Mouse (Mus musculus): ENCODE results near the gene Ap3b1. TPM values are rescaled to one million over a fixed set of nuclear protein-coding genes. Genes with fewer than 3 reads are reported as not detected.

Ap3b1 gene
- polyA plus RNA-seq, 1 experiment, result 79.3 TPM

- H3K9ac ChIP-seq (ENCODE audit: low read depth, poor library complexity, severe bottlenecking), result no peak overlapping the region
- H3K4me1 ChIP-seq (ENCODE audit: control insufficient read depth, insufficient read depth, low read length), result peaks cover 2% of the 10 kb centered on the region
- no peaks in the 10 kb centered on the region for H3K27me3 ChIP-seq (ENCODE audit: control insufficient read depth, insufficient read depth, low read length, poor library complexity, severe bottlenecking)
- H3K4me3 ChIP-seq (ENCODE audit: low read depth, low read length), result no peak overlapping the region
- H3K27ac ChIP-seq (ENCODE audit: insufficient read depth, low read length), result no peak overlapping the region
- H3K36me3 ChIP-seq (ENCODE audit: control insufficient read depth, insufficient read depth, low read length, poor library complexity, severe bottlenecking), result peaks cover 10% of the 10 kb centered on the region
- TF ChIP-seq EP300 (IDR thresholded peaks at IDR 0.05; ENCODE audit: insufficient read depth, low read depth, low read length), result no peak
- no peak for TF ChIP-seq CTCF (IDR thresholded peaks at IDR 0.05; ENCODE audit: low read depth, low read length)
- TF ChIP-seq POLR2A (IDR thresholded peaks at IDR 0.05; ENCODE audit: insufficient read depth, low read length), result no peak
- no peaks in the 10 kb centered on the region for H3K9me3 ChIP-seq (replicated peaks; ENCODE audit: control insufficient read depth, insufficient read depth, low read length, poor library complexity, severe bottlenecking)
Measured at GRCm38 (mm10) chr13:94395763-94396162, 37.0 kb downstream of the Ap3b1 start.

GRCm38 (mm10) chr13:94396392-94396920, 37.7 kb downstream of the Ap3b1 start:
- no peak overlapping the region for H3K4me3 ChIP-seq (ENCODE audit: low read depth, low read length)
- H3K9me3 ChIP-seq (replicated peaks; ENCODE audit: control insufficient read depth, insufficient read depth, low read length, poor library complexity, severe bottlenecking), result no peaks in the 10 kb centered on the region
- no peaks in the 10 kb centered on the region for H3K27me3 ChIP-seq (ENCODE audit: control insufficient read depth, insufficient read depth, low read length, poor library complexity, severe bottlenecking)
- TF ChIP-seq CTCF (IDR thresholded peaks at IDR 0.05; ENCODE audit: low read depth, low read length) (no peak), POLR2A (IDR thresholded peaks at IDR 0.05; ENCODE audit: insufficient read depth, low read length) (no peak), EP300 (IDR thresholded peaks at IDR 0.05; ENCODE audit: insufficient read depth, low read depth, low read length) (no peak)
- peaks cover 10% of the 10 kb centered on the region for H3K36me3 ChIP-seq (ENCODE audit: control insufficient read depth, insufficient read depth, low read length, poor library complexity, severe bottlenecking)
- no peak overlapping the region for H3K9ac ChIP-seq (ENCODE audit: low read depth, poor library complexity, severe bottlenecking)
- peaks cover 2% of the 10 kb centered on the region for H3K4me1 ChIP-seq (ENCODE audit: control insufficient read depth, insufficient read depth, low read length)
- H3K27ac ChIP-seq (ENCODE audit: insufficient read depth, low read length), result no peak overlapping the region

GRCm38 (mm10) chr13:94398568-94399374, 40.0 kb downstream of the Ap3b1 start:
- peaks cover 2% of the 10 kb centered on the region for H3K4me1 ChIP-seq (ENCODE audit: control insufficient read depth, insufficient read depth, low read length)
- TF ChIP-seq EP300 (IDR thresholded peaks at IDR 0.05; ENCODE audit: insufficient read depth, low read depth, low read length) (no peak), CTCF (IDR thresholded peaks at IDR 0.05; ENCODE audit: low read depth, low read length) (no peak), POLR2A (IDR thresholded peaks at IDR 0.05; ENCODE audit: insufficient read depth, low read length) (no peak)
- no peak overlapping the region for H3K9ac ChIP-seq (ENCODE audit: low read depth, poor library complexity, severe bottlenecking)
- H3K4me3 ChIP-seq (ENCODE audit: low read depth, low read length), result no peak overlapping the region
- H3K9me3 ChIP-seq (replicated peaks; ENCODE audit: control insufficient read depth, insufficient read depth, low read length, poor library complexity, severe bottlenecking), result no peaks in the 10 kb centered on the region
- no peaks in the 10 kb centered on the region for H3K27me3 ChIP-seq (ENCODE audit: control insufficient read depth, insufficient read depth, low read length, poor library complexity, severe bottlenecking)
- H3K36me3 ChIP-seq (ENCODE audit: control insufficient read depth, insufficient read depth, low read length, poor library complexity, severe bottlenecking), result peaks cover 17% of the 10 kb centered on the region; the same call in 1 of the 2 replicates
- H3K27ac ChIP-seq (ENCODE audit: insufficient read depth, low read length), result no peak overlapping the region

- Histone ChIP-seq H3K36me3 (ENCODE audit: control insufficient read depth, insufficient read depth, low read length, poor library complexity, severe bottlenecking) (peaks cover 17% of the 10 kb centered on the region), H3K4me3 (ENCODE audit: low read depth, low read length) (no peak overlapping the region)
Measured at GRCm38 (mm10) chr13:94400465-94400864, 41.7 kb downstream of the Ap3b1 start.

GRCm38 (mm10) chr13:94423600-94423999, 64.8 kb downstream of the Ap3b1 start:
- no peaks in the 10 kb centered on the region for H3K9me3 ChIP-seq (replicated peaks; ENCODE audit: control insufficient read depth, insufficient read depth, low read length, poor library complexity, severe bottlenecking)
- no peak overlapping the region for H3K9ac ChIP-seq (ENCODE audit: low read depth, poor library complexity, severe bottlenecking)
- no peak for TF ChIP-seq CTCF (IDR thresholded peaks at IDR 0.05; ENCODE audit: low read depth, low read length)
- TF ChIP-seq POLR2A (IDR thresholded peaks at IDR 0.05; ENCODE audit: insufficient read depth, low read length), result no peak
- no peak for TF ChIP-seq EP300 (IDR thresholded peaks at IDR 0.05; ENCODE audit: insufficient read depth, low read depth, low read length)
- no peak overlapping the region for H3K27ac ChIP-seq (ENCODE audit: insufficient read depth, low read length)
- no peak overlapping the region for H3K4me3 ChIP-seq (ENCODE audit: low read depth, low read length)
- no peaks in the 10 kb centered on the region for H3K4me1 ChIP-seq (ENCODE audit: control insufficient read depth, insufficient read depth, low read length)
- H3K27me3 ChIP-seq (ENCODE audit: control insufficient read depth, insufficient read depth, low read length, poor library complexity, severe bottlenecking), result no peaks in the 10 kb centered on the region
- no peaks in the 10 kb centered on the region for H3K36me3 ChIP-seq (ENCODE audit: control insufficient read depth, insufficient read depth, low read length, poor library complexity, severe bottlenecking)

More at GRCm38 (mm10) chr13:94400465-94400864, 41.7 kb downstream of the Ap3b1 start:
- TF ChIP-seq CTCF (IDR thresholded peaks at IDR 0.05; ENCODE audit: low read depth, low read length), result no peak
- no peak for TF ChIP-seq POLR2A (IDR thresholded peaks at IDR 0.05; ENCODE audit: insufficient read depth, low read length)
- no peak for TF ChIP-seq EP300 (IDR thresholded peaks at IDR 0.05; ENCODE audit: insufficient read depth, low read depth, low read length)
- no peak overlapping the region for H3K27ac ChIP-seq (ENCODE audit: insufficient read depth, low read length)
- no peak overlapping the region for H3K9ac ChIP-seq (ENCODE audit: low read depth, poor library complexity, severe bottlenecking)
- H3K4me1 ChIP-seq (ENCODE audit: control insufficient read depth, insufficient read depth, low read length), result no peaks in the 10 kb centered on the region
- no peaks in the 10 kb centered on the region for H3K27me3 ChIP-seq (ENCODE audit: control insufficient read depth, insufficient read depth, low read length, poor library complexity, severe bottlenecking)
- H3K9me3 ChIP-seq (replicated peaks; ENCODE audit: control insufficient read depth, insufficient read depth, low read length, poor library complexity, severe bottlenecking), result no peaks in the 10 kb centered on the region

- Histone ChIP-seq H3K9me3 (replicated peaks; ENCODE audit: control insufficient read depth, insufficient read depth, low read length, poor library complexity, severe bottlenecking) (no peaks in the 10 kb centered on the region), H3K4me3 (ENCODE audit: low read depth, low read length) (no peak overlapping the region), H3K9ac (ENCODE audit: low read depth, poor library complexity, severe bottlenecking) (no peak overlapping the region), H3K36me3 (ENCODE audit: control insufficient read depth, insufficient read depth, low read length, poor library complexity, severe bottlenecking) (no peaks in the 10 kb centered on the region; the same call in 1 of the 2 replicates), H3K27ac (ENCODE audit: insufficient read depth, low read length) (no peak overlapping the region), H3K27me3 (ENCODE audit: control insufficient read depth, insufficient read depth, low read length, poor library complexity, severe bottlenecking) (no peaks in the 10 kb centered on the region), H3K4me1 (ENCODE audit: control insufficient read depth, insufficient read depth, low read length) (no peaks in the 10 kb centered on the region)
- TF ChIP-seq POLR2A (IDR thresholded peaks at IDR 0.05; ENCODE audit: insufficient read depth, low read length), result no peak
Measured at GRCm38 (mm10) chr13:94429567-94429966, 70.8 kb downstream of the Ap3b1 start.
